Mouse (Mus musculus): ENCODE measurements around the gene Csta1.

Csta1 gene

DNA sequence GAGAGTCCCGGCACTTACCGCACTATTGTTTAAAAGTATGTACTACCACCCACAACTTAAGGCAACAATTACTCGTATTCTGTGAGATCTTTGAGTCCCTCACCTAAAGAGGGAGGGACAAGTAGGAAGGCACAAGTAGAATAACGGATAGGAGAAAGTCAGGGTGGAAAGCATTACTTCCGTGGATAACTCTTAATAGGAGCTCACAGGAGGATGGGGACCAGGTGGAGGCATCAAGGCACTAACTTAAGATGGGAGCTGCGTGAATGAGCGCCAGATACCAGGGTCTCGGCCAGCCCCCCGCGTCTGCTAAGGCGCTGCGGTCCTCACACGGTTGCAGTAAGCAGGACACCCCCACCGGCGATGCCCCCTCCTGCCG is 60.0 kb downstream of the Csta1 start:
- no peak for DNase-seq
